Mouse (Mus musculus) limb, embryonic 15.5 days (tissue): ENCODE results near the gene Zbtb9. TPM values are rescaled to one million over a fixed set of nuclear protein-coding genes. Genes with fewer than 3 reads are reported as not detected.

Experiments
- ATAC-seq: fragments of 200-750 bp; cut with Nextera tagmentation; 2 replicates; pipeline ENCODE4 v1.8.0; 2017; ENCODE audit warnings: low read depth, moderate TSS enrichment; ENCODE audit not compliant: insufficient number of reproducible peaks, low FRiP score, low TSS enrichment
- H3K27ac ChIP-seq: fragments of 300-500 bp; sonication (generic); 2 replicates; pipeline ENCODE4 v1.5.1; 2015; ENCODE audit warnings: moderate library complexity, mild to moderate bottlenecking, inconsistent platforms
- H3K27me3 ChIP-seq: fragments of 300-500 bp; sonication (generic); 2 replicates; pipeline ENCODE4 v1.6.1; 2015; ENCODE audit warnings: inconsistent platforms
- H3K36me3 ChIP-seq: fragments of 300-500 bp; sonication (generic); 2 replicates; pipeline ENCODE4 v1.6.1; 2015; ENCODE audit warnings: inconsistent platforms
- H3K4me1 ChIP-seq: fragments of 300-500 bp; sonication (generic); 2 replicates; pipeline ENCODE4 v1.6.1; 2015; ENCODE audit warnings: inconsistent platforms
- H3K4me2 ChIP-seq: fragments of 300-500 bp; sonication (generic); 2 replicates; pipeline ENCODE4 v1.6.1; 2015; ENCODE audit warnings: mild to moderate bottlenecking, inconsistent platforms
- H3K4me3 ChIP-seq: fragments of 300-500 bp; sonication (generic); 2 replicates; pipeline ENCODE4 v1.5.1; 2015; ENCODE audit warnings: mild to moderate bottlenecking, inconsistent platforms
- H3K9ac ChIP-seq: fragments of 300-500 bp; sonication (generic); 2 replicates; pipeline ENCODE4 v1.6.1; 2015; ENCODE audit warnings: inconsistent platforms
- H3K9me3 ChIP-seq: fragments of 300-500 bp; sonication (generic); 2 replicates; pipeline ENCODE4 v1.6.1; 2016; ENCODE audit warnings: inconsistent platforms
- WGBS: fragments of 180-500 bp; shearing (Covaris S2); methylation state at CpG from one replicate; pipeline ENCODE4 v1.1.7; 2015; 5-methylcytosine and 5-hydroxymethylcytosine counted together
- polyA plus RNA-seq: library from polyadenylated mRNA; unstranded; fragments of >200 nt; fragmentation: Nextera tagmentation; extraction: Ambion mirVana; gene quantifications from 2 replicates; pipeline ENCODE4 v1.2.1, GENCODE M21; 2015

The Zbtb9 gene
- polyA plus RNA-seq, 1 experiment from 2014 or later = 14.1 TPM

DNA sequence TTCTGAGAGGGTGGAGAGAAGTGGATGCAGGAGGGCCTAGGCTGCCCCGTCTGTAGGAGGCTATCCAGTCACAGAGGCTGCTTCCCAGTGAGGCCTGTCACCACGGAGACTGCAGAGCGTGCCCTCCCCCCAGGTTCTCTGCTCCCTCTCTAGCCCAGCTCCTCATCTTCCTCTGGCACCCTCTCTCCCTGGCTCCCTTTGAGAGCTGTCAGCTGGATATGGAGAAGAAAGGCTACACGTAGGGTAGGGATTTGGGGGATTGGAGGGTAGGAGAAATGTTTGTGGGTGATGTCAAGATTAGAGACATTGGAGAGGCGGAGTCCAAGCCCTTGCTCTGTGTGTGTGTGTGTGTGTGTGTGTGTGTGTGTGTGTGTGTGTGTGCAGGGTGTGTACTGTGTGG lies 23.1 kb upstream of the Zbtb9 start:
- Histone ChIP-seq H3K4me1 (peaks cover 79% of the 10 kb centered on the region), H3K4me3 (peak overlapping the region; percentile 69; the same call in 1 of the 2 replicates), H3K9ac (no peak overlapping the region), H3K4me2 (peak overlapping the region; percentile 95; the same call in 1 of the 2 replicates), H3K9me3 (no peaks in the 10 kb centered on the region), H3K27ac (peak overlapping the region; percentile 75), H3K27me3 (no peaks in the 10 kb centered on the region), H3K36me3 (peaks cover 3% of the 10 kb centered on the region)
- ATAC-seq = no peak
- WGBS = 44% methylated on average over 5 of the region's 5 CpGs

DNA sequence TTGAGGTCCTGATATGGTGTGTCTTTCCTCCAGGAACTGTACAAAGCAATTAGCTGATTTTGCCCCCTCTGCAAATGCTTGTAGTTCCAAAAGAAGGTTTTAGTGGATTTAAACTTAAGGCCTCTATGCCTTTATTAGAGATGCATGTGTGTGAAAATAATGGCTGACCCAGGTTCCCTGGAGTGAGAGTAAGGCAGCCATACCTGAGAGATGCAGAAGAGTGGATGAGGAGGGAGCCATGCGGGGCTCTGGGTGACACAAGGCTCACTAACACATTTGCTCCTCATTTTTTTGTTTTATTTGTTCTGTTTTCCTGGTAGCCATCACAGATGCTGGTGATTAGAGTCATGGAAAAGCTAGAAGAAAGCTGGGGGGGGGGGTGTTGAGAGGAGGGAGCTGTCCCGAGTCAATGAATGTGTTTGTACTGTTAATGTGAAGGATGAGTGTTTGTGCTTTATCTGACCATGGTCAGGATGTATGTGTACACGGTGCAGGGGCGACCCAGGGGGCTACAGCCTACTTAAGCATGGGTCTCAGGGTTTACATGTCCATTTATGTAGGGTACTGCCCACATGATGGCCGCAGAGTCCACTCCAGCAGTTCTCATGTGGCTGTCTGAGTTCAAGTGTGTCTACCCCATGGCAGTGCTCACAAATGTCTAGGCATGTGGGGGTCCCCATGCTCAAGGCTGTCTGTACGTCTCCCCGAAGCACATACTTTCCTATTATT lies 22.2 kb upstream of the Zbtb9 start:
- ATAC-seq = no peak
- H3K27ac ChIP-seq = peak overlapping the region; percentile 71
- 30% methylated on average over 7 of the region's 7 CpGs for WGBS
- H3K36me3 ChIP-seq = peaks cover 11% of the 10 kb centered on the region
- no peaks in the 10 kb centered on the region for H3K27me3 ChIP-seq
- peak overlapping the region; percentile 57 for H3K4me2 ChIP-seq
- H3K4me3 ChIP-seq = peak overlapping the region; percentile 37
- peaks cover 77% of the 10 kb centered on the region for H3K4me1 ChIP-seq
- H3K9ac ChIP-seq = 0 out of 2 replicates have a peak overlapping the region, but pooled peaks have one; percentile 14
- H3K9me3 ChIP-seq = no peaks in the 10 kb centered on the region

DNA sequence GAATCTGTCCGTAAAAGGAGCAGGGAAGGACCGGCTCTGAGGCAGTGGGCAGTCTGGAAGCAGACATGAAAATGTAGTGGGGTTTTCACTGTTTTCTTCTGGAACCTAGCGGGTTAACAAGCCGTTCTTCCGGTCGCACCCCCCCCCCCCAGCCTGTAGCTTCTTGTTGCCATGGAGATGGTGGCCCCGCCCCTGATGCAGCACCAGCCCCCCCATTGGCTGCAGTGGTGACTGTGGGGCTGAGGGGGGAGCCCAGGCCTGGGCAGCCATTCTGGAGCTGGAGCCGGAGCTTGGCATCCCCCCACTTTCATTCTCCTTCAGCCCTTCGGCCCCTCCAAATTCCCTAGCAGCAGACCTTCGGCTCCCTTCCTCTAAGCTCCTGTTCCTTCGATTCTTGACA lies 21.6 kb upstream of the Zbtb9 start:
- peak; percentile 67; the same call in 1 of the 2 replicates for ATAC-seq
- 0 out of 2 replicates have a peak overlapping the region, but pooled peaks have one; percentile 14 for H3K9ac ChIP-seq
- no peaks in the 10 kb centered on the region for H3K27me3 ChIP-seq
- H3K4me2 ChIP-seq = peak overlapping the region; percentile 57
- peak overlapping the region; percentile 71 for H3K27ac ChIP-seq
- H3K4me1 ChIP-seq = peaks cover 70% of the 10 kb centered on the region
- H3K36me3 ChIP-seq = peaks cover 17% of the 10 kb centered on the region
- WGBS = under 1% methylated on average over 11 of the region's 11 CpGs
- H3K4me3 ChIP-seq = peak overlapping the region; percentile 37
- H3K9me3 ChIP-seq = no peaks in the 10 kb centered on the region

- Histone ChIP-seq H3K4me3 (peak overlapping the region; percentile 37), H3K4me2 (peak overlapping the region; percentile 57), H3K4me1 (peaks cover 62% of the 10 kb centered on the region), H3K27ac (peak overlapping the region; percentile 71), H3K9me3 (no peaks in the 10 kb centered on the region), H3K9ac (peak overlapping the region; percentile 17; the same call in 1 of the 2 replicates), H3K27me3 (no peaks in the 10 kb centered on the region), H3K36me3 (peaks cover 25% of the 10 kb centered on the region)
- no peak for ATAC-seq
- 10% methylated on average over 22 of the region's 23 CpGs for WGBS
Observed at GRCm38 (mm10) chr17:26951952-26952877, 20.8 kb upstream of the Zbtb9 start.

GRCm38 (mm10) chr17:26953201-26953600 lies 19.8 kb upstream of the Zbtb9 start:
- Histone ChIP-seq H3K4me1 (peaks cover 56% of the 10 kb centered on the region), H3K4me2 (peak overlapping the region; percentile 57), H3K4me3 (no peak overlapping the region), H3K9ac (no peak overlapping the region), H3K9me3 (no peaks in the 10 kb centered on the region), H3K27me3 (no peaks in the 10 kb centered on the region), H3K27ac (no peak overlapping the region), H3K36me3 (peaks cover 34% of the 10 kb centered on the region)
- ATAC-seq = no peak
- 38% methylated on average over 6 of the region's 6 CpGs for WGBS

- Histone ChIP-seq H3K9me3 (no peaks in the 10 kb centered on the region), H3K36me3 (peaks cover 39% of the 10 kb centered on the region), H3K27ac (peak overlapping the region; percentile 43; the same call in 1 of the 2 replicates), H3K4me1 (peaks cover 54% of the 10 kb centered on the region), H3K9ac (no peak overlapping the region), H3K4me2 (peak overlapping the region; percentile 57), H3K4me3 (0 out of 2 replicates have a peak overlapping the region, but pooled peaks have one; percentile 13), H3K27me3 (no peaks in the 10 kb centered on the region)
- 13% methylated on average over 14 of the region's 16 CpGs for whole genome bisulfite sequencing
- ATAC-seq = no peak
Observed at GRCm38 (mm10) chr17:26953726-26954125, 19.2 kb upstream of the Zbtb9 start.

- no peak overlapping the region for H3K27ac ChIP-seq
- H3K9me3 ChIP-seq = no peaks in the 10 kb centered on the region
- H3K36me3 ChIP-seq = peaks cover 60% of the 10 kb centered on the region
- H3K4me3 ChIP-seq = no peak overlapping the region
- no peaks in the 10 kb centered on the region for H3K27me3 ChIP-seq
- WGBS = 82% methylated on average over 5 of the region's 5 CpGs
- ATAC-seq = no peak
- H3K4me2 ChIP-seq = no peak overlapping the region
- no peak overlapping the region for H3K9ac ChIP-seq
- H3K4me1 ChIP-seq = peaks cover 29% of the 10 kb centered on the region
Observed at GRCm38 (mm10) chr17:26956309-26956708, 16.7 kb upstream of the Zbtb9 start.

GRCm38 (mm10) chr17:26956895-26957294 lies 16.1 kb upstream of the Zbtb9 start:
- H3K4me2 ChIP-seq = no peak overlapping the region
- no peak overlapping the region for H3K4me3 ChIP-seq
- H3K9me3 ChIP-seq = no peaks in the 10 kb centered on the region
- H3K27ac ChIP-seq = no peak overlapping the region
- H3K9ac ChIP-seq = no peak overlapping the region
- H3K27me3 ChIP-seq = no peaks in the 10 kb centered on the region
- WGBS = 88% methylated on average over 18 of the region's 18 CpGs
- H3K36me3 ChIP-seq = peaks cover 66% of the 10 kb centered on the region
- peaks cover 23% of the 10 kb centered on the region for H3K4me1 ChIP-seq
- ATAC-seq = no peak

DNA sequence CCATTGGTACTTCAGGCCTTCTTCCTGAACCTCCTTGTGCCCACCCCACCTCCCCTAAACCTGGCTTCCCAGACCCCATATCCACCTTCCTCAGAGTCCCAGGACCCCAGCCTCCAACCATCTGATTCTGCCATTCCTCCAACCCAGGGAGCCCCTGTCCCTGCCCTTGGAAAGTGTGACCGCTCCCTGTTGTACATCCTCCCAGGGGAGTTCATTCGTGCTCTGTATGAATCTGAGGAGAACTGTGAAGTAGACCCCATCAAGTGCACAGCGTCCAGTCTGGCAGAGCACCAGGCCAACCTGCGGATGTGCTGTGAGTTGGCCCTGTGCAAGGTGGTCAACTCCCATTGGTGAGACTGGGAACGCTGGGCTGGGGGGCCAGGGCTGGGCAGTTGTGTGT lies 15.1 kb upstream of the Zbtb9 start:
- Histone ChIP-seq H3K36me3 (peaks cover 76% of the 10 kb centered on the region), H3K9ac (no peak overlapping the region), H3K4me3 (no peak overlapping the region), H3K4me2 (no peak overlapping the region), H3K9me3 (no peaks in the 10 kb centered on the region), H3K27me3 (no peaks in the 10 kb centered on the region), H3K4me1 (peaks cover 13% of the 10 kb centered on the region), H3K27ac (no peak overlapping the region)
- no peak for ATAC-seq
- 94% methylated on average over 5 of the region's 5 CpGs for WGBS

DNA sequence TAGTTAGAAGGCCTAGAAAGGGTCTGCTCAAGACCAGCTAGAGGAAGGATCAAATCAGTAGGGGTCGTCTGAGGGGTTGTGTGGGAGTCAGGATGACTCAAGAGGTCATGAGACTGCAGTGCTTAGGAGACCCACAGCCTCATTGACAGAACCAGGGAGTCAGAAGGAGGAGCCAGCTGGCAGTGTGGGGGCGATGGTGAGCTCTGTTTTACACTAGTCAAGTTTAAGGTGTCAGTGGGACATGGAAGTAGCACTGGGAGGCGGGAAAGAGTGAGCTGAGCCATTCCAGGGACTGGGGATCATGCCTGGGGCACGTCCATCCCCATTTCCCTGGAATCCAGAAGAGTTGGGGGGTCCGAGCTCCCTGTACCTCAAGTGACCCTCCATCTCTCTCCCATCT lies 14.1 kb upstream of the Zbtb9 start:
- ATAC-seq = no peak
- Histone ChIP-seq H3K4me2 (no peak overlapping the region), H3K27ac (no peak overlapping the region), H3K9me3 (no peaks in the 10 kb centered on the region), H3K36me3 (peaks cover 84% of the 10 kb centered on the region), H3K9ac (no peak overlapping the region), H3K4me3 (no peak overlapping the region), H3K4me1 (peaks cover 3% of the 10 kb centered on the region), H3K27me3 (no peaks in the 10 kb centered on the region)
- 49% methylated on average over 5 of the region's 5 CpGs for WGBS

- no peak for ATAC-seq
- Histone ChIP-seq H3K9ac (no peak overlapping the region), H3K4me2 (no peak overlapping the region), H3K4me1 (no peaks in the 10 kb centered on the region), H3K27me3 (no peaks in the 10 kb centered on the region), H3K36me3 (peaks cover 91% of the 10 kb centered on the region), H3K27ac (no peak overlapping the region), H3K9me3 (no peaks in the 10 kb centered on the region), H3K4me3 (no peak overlapping the region)
- 95% methylated on average over 4 of the region's 4 CpGs for WGBS
Observed at GRCm38 (mm10) chr17:26959815-26960214, 13.2 kb upstream of the Zbtb9 start.
